Mouse (Mus musculus): ENCODE results near the gene Atoh7. TPM values are rescaled to one million over a fixed set of nuclear protein-coding genes. Genes with fewer than 3 reads are reported as not detected.

Gene Atoh7
- total RNA-seq, 2 experiments from 2014 or later, result 1.0 to 1.5 TPM

DNA sequence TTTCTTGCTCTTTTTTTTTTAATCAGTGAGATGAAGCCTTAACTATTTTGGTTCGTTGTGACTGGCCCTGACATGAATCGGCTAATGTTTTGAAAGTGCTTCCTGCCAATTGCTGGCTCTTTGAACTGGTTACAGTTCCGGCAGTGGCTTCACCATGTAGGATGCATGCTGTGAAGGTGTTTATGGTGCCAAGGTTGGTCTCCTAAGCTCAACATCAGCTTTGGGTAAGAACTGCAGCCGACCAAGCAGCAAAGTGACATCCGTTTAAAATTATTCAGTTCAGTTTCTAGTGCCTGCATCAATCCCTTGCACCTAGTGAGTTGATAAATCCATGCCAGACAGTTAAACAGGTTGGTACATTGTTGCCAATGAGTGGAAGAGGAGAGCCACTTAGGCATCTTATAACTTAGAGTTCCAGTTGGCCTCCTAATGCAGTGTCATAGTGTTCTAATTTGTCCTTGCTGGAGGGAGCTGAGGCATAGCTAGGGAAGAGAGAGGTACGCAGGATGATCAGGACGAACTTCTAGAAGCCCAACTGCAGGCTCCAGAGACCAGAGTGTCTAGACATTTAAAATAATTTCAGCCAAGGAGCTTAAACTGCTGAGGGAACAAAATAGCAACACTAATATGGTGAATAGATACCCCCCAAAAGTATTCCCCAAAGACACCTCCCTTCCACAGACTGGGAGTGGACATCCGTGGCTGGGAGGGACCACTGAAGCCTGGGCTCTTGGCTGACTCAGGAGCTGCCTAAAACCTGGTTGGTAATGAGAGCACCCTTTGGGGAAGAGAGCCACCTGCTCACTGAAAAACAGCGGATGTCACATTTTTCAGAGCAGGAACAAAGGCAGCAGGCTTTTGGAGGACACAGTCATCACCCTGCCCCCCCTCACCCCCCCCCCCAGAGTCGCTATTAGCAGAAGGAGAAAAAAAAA lies 6.6 kb upstream of the Atoh7 start:
- intact Hi-C loops (cut with DNase I), result no loop called here
- DNase-seq (ENCODE audit: low spot score in 2 of 2), result no peak

DNA sequence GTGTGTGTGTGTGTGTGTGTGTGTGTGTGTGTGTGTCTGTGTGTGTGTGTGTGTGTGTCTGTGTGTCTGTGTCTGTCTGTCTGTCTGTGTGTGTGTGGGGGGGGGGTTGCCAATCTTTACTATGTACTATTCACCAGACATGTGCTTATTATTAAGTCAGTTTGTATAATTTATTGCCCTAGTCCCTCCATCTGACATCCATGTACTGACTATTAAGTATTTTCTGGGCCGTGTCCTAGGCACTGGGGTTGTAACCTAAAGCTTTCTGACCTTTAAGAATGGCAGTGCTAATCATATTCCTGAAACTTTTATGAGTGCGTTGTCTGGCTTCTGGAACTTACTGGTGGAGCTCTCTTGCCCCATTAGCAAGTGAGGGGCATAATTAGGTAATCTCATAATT lies 2.7 kb upstream of the Atoh7 start:
- no peak for DNase-seq (ENCODE audit: low spot score in 2 of 2)
- intact Hi-C loops (cut with DNase I), result no loop called here

DNA sequence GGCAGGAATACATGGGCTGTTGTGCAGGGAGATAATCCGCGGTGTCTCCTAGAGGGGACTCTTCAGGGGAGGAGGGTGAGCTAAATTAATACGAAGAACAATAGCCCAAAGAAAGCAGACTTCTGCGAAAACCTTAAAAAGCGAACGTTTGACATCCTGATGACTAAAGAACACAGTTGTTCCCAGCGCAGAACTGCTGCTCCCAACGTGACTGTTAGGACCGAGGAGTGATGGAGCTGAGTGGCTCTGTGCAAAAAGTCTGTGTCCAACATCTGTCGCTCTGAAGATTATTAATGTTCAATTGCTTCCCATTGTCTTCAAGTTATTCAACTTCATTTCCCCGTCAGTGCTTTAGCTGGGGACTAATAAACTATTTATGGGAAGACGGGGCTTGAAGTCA lies 1.3 kb upstream of the Atoh7 start:
- intact Hi-C loops (cut with DNase I), result no loop called here
- DNase-seq (ENCODE audit: low spot score in 2 of 2), result no peak

DNA sequence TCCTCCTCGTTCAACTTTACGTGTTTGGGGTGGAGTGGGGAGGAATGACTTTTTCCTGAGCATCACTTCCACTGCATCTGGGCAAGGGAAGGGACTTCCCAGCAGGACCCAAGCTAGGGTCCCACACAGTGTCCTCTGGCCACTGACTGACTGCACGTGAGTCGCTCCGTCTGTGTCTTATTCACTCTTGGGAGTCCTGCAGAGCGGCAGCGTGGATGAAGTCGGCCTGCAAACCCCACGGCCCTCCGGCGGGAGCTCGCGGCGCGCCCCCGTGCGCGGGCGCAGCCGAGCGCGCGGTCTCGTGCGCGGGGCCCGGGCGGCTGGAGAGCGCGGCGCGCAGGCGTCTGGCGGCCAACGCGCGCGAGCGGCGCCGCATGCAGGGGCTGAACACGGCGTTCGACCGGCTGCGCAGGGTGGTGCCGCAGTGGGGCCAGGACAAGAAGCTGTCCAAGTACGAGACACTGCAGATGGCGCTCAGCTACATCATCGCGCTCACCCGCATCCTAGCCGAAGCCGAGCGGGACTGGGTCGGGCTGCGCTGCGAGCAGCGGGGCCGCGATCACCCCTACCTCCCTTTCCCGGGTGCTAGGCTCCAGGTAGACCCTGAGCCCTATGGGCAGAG lies 601 bp downstream of the Atoh7 start:
- intact Hi-C loops (cut with DNase I), result no loop called here
- peak; percentile 62 to 74 for DNase-seq (ENCODE audit: low spot score in 2 of 2)

- intact Hi-C loops (cut with DNase I), result no loop called here
- no peak for DNase-seq (ENCODE audit: low spot score in 2 of 2)
Observed at GRCm38 (mm10) chr10:63100657-63101056, 1.2 kb downstream of the Atoh7 start.

- intact Hi-C loops (cut with DNase I), result loop anchor here (10.0 kb wide), 1 partner anchor 88 kb away; the partner anchor contains the start of genes Hnrnph3 and Pbld2
Observed at GRCm38 (mm10) chr10:63113027-63113604, 13.7 kb downstream of the Atoh7 start.

DNA sequence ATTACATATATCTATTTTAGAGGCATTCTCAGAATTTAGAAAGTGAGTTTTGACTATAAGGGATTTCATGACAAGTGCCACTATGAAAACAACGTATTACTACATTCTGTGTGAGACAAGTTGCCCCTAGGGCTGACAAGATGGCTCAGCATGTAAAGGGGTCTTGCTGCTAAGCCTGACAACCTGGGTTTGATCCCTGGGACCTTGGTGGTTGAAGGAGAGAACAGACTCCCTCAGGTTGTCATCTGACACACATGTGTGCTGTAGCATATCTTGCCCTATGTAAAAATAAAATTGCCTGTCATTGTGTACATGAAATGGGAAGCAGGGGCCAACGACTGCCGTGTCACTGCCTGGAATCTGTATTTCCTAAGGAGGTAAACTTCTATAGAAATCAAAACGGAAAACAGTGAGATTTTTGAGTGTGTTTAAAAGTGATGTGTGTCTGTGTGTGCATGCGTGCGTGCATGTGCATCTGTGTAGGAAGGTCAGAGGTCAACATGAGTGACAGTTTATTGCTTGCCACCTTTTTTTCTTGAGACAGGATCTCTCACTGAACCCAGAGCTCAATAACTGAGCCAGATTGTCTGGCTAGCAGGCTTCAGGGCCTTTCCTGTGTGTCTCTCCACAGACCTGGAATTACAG lies 14.4 kb downstream of the Atoh7 start:
- intact Hi-C loops (cut with DNase I), result loop anchor here (10.0 kb wide), 1 partner anchor 89 kb away; the partner anchor contains the start of genes Hnrnph3 and Pbld2

More at GRCm38 (mm10) chr10:63113027-63113604, 13.7 kb downstream of the Atoh7 start:
- peak in 1 of 2 experiments; percentile 44 for DNase-seq (ENCODE audit: low spot score in 2 of 2)

DNA sequence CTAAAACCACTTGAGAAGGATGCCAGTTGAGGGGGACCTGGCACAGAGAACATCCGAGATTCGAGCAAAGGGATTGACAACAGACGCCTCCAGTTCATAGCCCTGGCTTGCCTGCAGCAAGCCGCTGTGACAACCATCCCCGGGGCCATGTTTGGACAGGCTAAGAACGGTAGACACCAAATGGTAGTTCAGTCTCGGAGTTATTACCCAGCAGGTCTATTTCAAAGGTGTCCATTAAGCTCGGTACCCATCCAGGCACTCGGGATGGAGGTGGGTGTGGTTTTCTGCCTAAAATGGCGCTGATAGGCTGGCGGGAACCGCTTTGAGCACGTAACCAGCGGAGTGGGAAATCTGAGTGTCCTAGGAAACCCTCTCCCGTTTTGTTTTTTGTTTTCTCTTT lies 16.4 kb downstream of the Atoh7 start:
- intact Hi-C loops (cut with DNase I), result loop anchor here (10.0 kb wide), 1 partner anchor 91 kb away; the partner anchor contains the start of genes Hnrnph3 and Pbld2
- DNase-seq (ENCODE audit: low spot score in 2 of 2), result no peak

More for the DNA sequence above, 14.4 kb downstream of the Atoh7 start:
- no peak for DNase-seq (ENCODE audit: low spot score in 2 of 2)

- intact Hi-C loops (cut with DNase I), result loop anchor here (10.0 kb wide), 1 partner anchor 92 kb away; the partner anchor contains the start of genes Hnrnph3 and Pbld2
- DNase-seq (ENCODE audit: low spot score in 2 of 2), result no peak
Observed at GRCm38 (mm10) chr10:63116376-63116775, 16.9 kb downstream of the Atoh7 start.

GRCm38 (mm10) chr10:63117583-63117982 lies 18.1 kb downstream of the Atoh7 start:
- intact Hi-C loops (cut with DNase I), result loop anchor here (10.0 kb wide), 1 partner anchor 93 kb away; the partner anchor contains the start of genes Hnrnph3 and Pbld2

GRCm38 (mm10) chr10:63119916-63120315 lies 20.5 kb downstream of the Atoh7 start:
- intact Hi-C loops (cut with DNase I), result loop anchor here (10.0 kb wide), 1 partner anchor 95 kb away; the partner anchor contains the start of genes Hnrnph3 and Pbld2
- DNase-seq (ENCODE audit: low spot score in 2 of 2), result no peak

More at GRCm38 (mm10) chr10:63117583-63117982, 18.1 kb downstream of the Atoh7 start:
- no peak for DNase-seq (ENCODE audit: low spot score in 2 of 2)

- intact Hi-C loops (cut with DNase I), result no loop called here
- no peak for DNase-seq (ENCODE audit: low spot score in 2 of 2)
Observed at GRCm38 (mm10) chr10:63121961-63122360, 22.5 kb downstream of the Atoh7 start.

DNA sequence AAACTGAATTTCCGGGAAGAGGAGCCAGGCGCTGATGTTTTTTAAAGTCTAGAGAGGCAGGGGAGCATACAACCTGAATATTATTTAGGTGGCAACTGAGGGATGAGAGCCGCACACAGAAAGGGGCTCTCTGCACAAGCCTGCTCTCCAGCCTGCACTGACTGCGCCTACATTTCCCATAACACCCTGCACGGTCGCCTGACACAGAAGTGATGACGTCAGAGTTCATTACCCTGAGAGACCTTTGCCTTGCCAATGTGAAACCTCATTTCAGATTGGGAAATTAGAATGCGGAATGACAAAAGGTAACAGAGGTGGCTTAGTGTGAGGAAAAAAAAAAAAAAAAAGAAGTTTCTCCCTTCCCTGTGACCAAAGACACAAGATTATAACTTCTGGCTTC lies 23.1 kb downstream of the Atoh7 start:
- intact Hi-C loops (cut with DNase I), result no loop called here
- peak; percentile 45 to 47 for DNase-seq (ENCODE audit: low spot score in 2 of 2)

DNA sequence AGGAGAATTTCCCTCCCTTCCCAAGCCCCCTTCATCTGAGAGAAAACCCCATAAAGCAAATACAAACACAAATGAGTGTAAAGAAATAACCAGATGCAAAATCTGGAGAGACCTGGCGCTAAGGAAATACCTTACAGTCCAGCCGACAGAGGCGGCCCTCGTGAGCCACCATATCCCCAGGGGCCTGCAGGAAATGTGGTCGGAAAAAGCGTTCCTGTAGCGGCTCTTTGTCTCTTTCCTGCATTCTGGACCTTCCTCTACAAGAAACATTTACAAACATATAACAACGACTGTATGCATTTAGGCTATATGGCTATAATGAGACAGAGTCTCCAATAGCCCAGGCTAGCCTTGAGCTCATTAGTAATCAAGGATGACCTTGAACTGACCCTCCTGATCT lies 23.7 kb downstream of the Atoh7 start:
- no peak for DNase-seq (ENCODE audit: low spot score in 2 of 2)
- intact Hi-C loops (cut with DNase I), result no loop called here

DNA sequence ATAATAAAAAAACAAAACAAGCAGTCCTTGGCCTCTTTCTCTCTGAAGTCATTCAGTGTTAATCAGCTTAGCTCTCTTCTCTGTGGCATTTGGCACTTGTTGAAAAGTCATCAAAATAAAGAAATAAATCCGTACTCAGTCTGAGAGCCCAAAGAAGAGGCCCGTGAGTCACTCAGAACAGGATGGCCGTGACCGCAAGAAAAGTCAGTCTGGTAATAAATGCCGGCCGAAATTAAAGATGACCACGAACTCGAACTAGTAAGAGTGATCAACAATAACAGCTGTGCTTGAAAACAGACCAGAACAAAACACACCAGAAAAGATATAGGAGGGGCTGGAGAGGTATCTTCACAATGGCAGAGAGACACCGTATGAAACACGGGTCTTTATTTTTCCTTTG lies 24.6 kb downstream of the Atoh7 start:
- intact Hi-C loops (cut with DNase I), result no loop called here
- DNase-seq (ENCODE audit: low spot score in 2 of 2), result no peak

DNA sequence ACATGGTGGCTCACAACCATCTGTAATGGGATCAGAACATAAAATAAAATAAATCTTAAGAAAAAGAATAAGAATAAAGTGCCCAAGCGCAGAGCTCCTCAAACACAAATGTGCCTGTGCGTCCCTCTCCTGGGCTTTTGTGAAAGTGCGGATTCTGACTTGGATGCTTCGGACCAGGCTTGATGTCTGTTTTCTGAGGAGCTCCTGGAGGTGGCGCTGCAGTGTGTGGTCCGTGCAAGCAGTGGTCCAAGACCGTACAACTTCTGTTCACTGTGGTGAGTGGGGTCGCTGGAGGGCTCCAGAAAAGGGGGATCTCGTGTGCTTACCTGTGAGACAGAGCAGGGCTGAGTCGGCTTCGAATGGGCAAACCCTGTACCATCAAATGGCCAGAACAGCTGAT lies 25.9 kb downstream of the Atoh7 start:
- intact Hi-C loops (cut with DNase I), result no loop called here
- no peak for DNase-seq (ENCODE audit: low spot score in 2 of 2)

DNA sequence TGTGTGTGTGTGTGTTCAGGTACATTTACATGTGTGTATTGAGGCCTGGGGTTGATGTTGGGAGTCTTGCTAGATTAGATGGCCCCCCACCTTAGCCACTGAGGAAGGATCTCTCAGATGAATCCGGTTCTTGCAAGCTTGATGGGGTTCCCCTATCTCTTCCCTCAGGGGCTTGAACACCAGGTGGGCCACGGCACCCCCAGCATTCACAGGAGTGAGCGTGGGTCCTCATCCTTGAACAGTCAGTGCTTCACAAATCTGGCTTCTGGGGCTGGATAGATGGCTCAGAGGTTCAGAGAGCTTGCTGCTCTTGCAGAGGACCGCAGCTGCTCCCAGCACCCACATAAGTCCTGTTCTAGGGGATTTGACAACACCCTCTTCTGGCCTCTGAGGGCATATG lies 26.7 kb downstream of the Atoh7 start:
- no peak for DNase-seq (ENCODE audit: low spot score in 2 of 2)
- intact Hi-C loops (cut with DNase I), result no loop called here

GRCm38 (mm10) chr10:63127156-63127555 lies 27.7 kb downstream of the Atoh7 start:
- no peak for DNase-seq (ENCODE audit: low spot score in 2 of 2)
- intact Hi-C loops (cut with DNase I), result no loop called here

- intact Hi-C loops (cut with DNase I), result no loop called here
- DNase-seq (ENCODE audit: low spot score in 2 of 2), result peak in 1 of 2 experiments; percentile 63
Observed at GRCm38 (mm10) chr10:63128256-63128655, 28.8 kb downstream of the Atoh7 start.

Measured in left cerebral cortex, postnatal 14 days (tissue).